Mouse (Mus musculus): Measurements from ENCODE around the gene Cipc. TPM values are rescaled to one million over a fixed set of nuclear protein-coding genes. Genes with fewer than 3 reads are reported as not detected.
A peak's percentile ranks its signal among the peaks of the same experiment; 100 is the strongest.

The Cipc gene
- 4.8 and 6.4 TPM in 2 replicates for polyA plus RNA-seq (2012; ENCODE audit: insufficient read depth, low replicate concordance)

DNA sequence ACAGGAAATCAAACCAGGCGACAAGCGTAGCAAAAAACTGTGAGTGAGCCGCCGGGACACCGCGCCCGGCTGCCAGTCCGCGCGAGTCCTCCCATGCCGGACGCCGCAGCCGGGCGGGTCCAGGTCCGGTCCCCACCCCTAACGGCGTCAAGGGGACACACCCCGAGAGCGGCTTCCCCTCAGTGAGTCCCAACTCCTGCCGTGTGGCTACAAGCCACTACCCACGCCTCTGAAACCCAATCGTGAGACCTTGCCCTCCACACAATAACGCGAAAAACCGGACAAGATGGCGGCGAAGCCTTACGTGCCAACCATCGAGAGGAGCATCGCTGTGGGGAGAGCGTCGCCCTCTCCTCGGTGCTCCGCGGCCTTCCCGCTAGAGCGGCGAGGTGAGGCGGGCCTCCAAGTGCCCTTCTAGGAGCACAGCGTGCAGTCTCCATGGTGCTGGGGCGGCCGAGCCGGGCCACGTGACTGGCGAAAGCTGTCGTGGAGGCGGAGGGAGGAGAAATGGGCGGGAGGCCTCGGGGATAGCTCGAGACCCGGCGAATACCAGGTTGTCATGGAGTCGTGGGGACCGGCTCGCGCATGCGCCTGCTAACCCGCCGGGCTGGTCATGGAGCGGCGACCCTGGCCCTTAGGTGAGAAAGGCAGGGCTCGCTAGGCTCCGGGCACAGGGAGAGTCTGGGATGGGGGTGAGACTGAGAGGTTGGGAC, at the start of gene Cipc:
Gene Cipc, plus strand, starts transcription at position 182 of the 713 bp plus-strand sequence.
- H3K36me3 ChIP-seq (replicated peaks; ENCODE audit: low read length), result peaks cover 14% of the 10 kb centered on the region
- no peaks in the 10 kb centered on the region for H3K27me3 ChIP-seq (replicated peaks)
- no peaks in the 10 kb centered on the region for H3K9me3 ChIP-seq
- peak within 1 kb of the TSS; percentile 98 for H3K4me3 ChIP-seq (replicated peaks)
- peaks cover 71% of the 10 kb centered on the region for H3K4me1 ChIP-seq
- TF ChIP-seq FLI1 (IDR thresholded peaks at IDR 0.05; ENCODE audit: low read length), result no peak
- TF ChIP-seq GATA1 (IDR thresholded peaks at IDR 0.05; ENCODE audit: borderline replicate concordance, low read length), result no peak

DNA sequence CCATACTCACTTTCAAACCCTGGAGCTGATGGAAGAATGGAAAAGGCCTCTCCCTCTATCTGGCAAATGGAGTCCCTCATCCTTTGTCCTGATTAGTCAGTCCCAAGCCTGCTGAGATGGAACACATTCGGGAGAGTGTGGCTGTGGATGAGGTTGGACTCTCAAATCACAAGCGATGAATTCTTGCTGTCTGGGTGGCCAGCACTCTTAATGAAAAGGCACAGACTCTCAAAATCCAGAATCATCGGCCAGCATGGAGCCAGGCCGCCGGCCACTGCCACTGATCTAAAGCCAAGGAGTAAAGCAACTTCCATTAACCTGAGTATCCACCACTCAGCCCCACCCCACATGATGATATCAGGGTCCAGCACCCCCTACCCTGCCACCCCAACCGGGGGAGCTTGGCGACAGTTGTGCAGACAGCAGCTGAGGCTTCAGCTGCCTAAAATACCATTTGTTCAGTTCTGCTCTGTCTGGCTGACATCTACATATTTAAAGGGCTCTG, 49.0 kb upstream of the Cipc start:
- Histone ChIP-seq H3K9me3 (no peaks in the 10 kb centered on the region), H3K36me3 (replicated peaks; ENCODE audit: low read length) (no peaks in the 10 kb centered on the region), H3K4me3 (replicated peaks) (peak overlapping the region; percentile 71), H3K27me3 (replicated peaks) (no peaks in the 10 kb centered on the region), H3K4me1 (peaks cover 62% of the 10 kb centered on the region)
- TF ChIP-seq GATA1 (IDR thresholded peaks at IDR 0.05; ENCODE audit: borderline replicate concordance, low read length) (no peak), FLI1 (IDR thresholded peaks at IDR 0.05; ENCODE audit: low read length) (no peak)

DNA sequence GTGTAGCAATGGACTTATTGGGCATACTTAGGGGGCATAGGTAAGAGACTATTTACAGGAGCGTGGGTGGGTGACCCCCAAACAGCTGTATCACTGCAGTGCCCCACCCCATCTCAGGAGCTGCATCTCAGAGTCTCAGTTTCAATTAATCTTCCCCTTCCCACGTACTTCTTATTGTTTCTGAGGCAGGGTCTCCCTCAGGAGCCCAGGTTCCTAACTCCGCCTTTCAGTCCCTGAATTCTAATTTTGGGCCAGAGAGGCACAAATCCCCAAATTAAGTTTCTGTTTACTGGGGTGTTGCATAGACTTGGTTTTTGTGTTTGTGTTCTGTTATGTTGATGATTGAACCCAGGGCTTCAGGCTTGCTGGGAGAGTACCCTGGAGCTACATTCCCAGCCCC, 48.4 kb upstream of the Cipc start:
- Histone ChIP-seq H3K4me1 (peaks cover 56% of the 10 kb centered on the region), H3K36me3 (replicated peaks; ENCODE audit: low read length) (no peaks in the 10 kb centered on the region), H3K9me3 (no peaks in the 10 kb centered on the region), H3K27me3 (replicated peaks) (no peaks in the 10 kb centered on the region), H3K4me3 (replicated peaks) (no peak overlapping the region)
- TF ChIP-seq FLI1 (IDR thresholded peaks at IDR 0.05; ENCODE audit: low read length) (no peak), GATA1 (IDR thresholded peaks at IDR 0.05; ENCODE audit: borderline replicate concordance, low read length) (no peak)

DNA sequence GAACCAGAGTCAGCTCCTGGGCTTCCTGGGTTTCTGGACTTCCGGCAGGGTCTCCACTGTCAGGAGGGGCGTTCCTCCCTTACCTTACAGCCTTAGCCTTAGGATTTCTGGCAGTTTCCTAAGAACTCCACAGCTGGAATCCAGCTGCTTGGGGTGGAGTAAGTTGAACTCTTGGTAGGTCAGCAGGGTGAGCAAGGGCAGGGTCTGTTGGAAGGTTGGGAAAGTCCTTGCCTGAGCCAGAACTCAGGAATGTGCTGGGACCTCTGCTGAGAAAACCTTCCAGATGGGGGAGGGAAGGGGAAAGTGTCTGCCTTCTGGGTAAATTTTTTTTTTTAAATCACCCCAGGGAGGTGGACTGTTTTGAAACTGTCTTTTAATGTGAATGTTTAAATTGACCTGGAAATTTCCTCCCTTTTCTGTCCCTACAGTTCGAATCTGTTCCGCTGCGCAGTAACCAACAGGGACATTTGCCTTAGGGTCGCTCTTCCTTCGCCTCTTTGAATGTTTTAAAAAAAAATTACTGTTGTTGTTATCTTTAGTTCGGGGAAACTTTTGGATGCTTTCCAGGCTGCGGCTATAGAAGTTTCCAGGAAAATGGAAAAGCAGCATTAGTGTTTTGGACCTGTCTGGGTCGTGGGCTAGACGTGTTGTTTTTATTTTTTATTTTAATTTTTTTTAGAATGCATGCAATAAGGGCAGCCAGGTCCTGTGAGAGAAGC, 47.2 kb upstream of the Cipc start:
- TF ChIP-seq GATA1 (IDR thresholded peaks at IDR 0.05; ENCODE audit: borderline replicate concordance, low read length), result no peak
- TF ChIP-seq FLI1 (IDR thresholded peaks at IDR 0.05; ENCODE audit: low read length), result no peak
- H3K27me3 ChIP-seq (replicated peaks), result no peaks in the 10 kb centered on the region

DNA sequence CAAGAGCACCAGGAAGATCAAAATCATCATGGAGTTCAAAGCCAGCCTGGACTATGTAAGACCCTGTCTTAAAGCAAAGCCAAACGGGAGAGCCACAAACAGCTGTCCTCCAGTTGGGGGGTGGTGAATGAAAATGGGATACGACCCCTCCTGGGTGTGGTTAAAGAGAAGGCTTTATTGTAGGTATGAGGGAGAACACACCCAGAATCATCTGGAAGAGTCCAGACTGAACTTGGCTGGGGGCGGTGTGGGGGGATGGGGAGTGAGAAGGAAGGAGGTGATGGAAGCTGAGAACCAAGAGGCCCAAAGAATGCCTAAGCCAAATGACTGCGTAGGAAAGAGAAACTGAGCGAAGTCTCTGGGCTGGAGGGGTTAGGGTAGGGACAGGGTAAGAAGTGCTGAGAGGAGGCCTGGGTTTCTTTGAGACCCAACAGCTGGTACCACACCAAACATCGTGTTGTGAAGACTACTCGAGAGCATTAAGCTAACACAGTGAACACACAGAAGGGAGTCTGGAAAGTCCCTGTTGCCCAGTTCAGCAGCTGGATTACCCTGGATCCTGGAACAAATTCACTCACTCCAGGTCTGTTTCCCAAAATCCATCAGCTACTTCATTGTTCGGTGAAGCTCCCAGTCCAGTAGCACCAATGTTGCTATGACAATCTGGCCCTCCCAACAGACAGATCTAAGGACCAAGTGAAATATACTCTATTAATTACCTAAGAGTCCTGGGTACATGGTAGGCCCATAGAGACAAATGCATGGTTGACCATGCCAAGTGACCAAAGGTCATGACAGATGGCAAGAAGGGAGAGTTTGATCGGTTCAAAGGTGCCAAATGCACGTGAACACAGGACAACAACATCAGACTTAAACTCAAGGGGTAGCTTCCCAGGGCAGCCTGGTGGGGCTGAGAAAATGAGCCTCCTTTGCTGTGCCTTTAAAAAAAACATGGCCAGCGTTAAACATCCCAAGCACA, 42.7 kb upstream of the Cipc start:
- Histone ChIP-seq H3K9me3 (no peaks in the 10 kb centered on the region), H3K4me1 (peaks cover 52% of the 10 kb centered on the region), H3K36me3 (replicated peaks; ENCODE audit: low read length) (peaks cover 2% of the 10 kb centered on the region), H3K27me3 (replicated peaks) (no peaks in the 10 kb centered on the region), H3K4me3 (replicated peaks) (no peak overlapping the region)
- no peak for TF ChIP-seq FLI1 (IDR thresholded peaks at IDR 0.05; ENCODE audit: low read length)
- TF ChIP-seq GATA1 (IDR thresholded peaks at IDR 0.05; ENCODE audit: borderline replicate concordance, low read length), result no peak

More for the DNA sequence above, 47.2 kb upstream of the Cipc start:
- Histone ChIP-seq H3K4me3 (replicated peaks) (no peak overlapping the region), H3K36me3 (replicated peaks; ENCODE audit: low read length) (peaks cover 2% of the 10 kb centered on the region), H3K9me3 (no peaks in the 10 kb centered on the region), H3K4me1 (peaks cover 56% of the 10 kb centered on the region)

DNA sequence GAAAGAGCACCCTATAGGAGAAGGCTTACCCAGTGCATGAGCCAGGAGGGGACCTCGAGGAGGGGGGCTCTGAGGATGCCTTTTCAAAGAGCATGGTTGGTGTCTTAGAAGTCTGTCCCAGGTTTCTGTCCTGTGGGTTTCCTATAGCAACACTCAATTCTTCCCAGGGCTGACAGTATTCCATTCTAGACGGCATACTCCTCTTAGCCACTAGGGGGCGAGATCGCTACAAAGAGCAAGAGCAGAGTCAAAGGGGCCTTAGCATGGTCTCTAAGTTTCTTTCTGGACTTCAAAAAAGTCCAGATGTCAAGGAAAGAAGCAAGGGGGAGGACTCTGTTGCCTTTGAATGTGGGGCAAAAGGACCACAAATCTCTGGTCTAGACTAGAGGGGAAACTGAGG, 41.6 kb upstream of the Cipc start:
- no peak for TF ChIP-seq GATA1 (IDR thresholded peaks at IDR 0.05; ENCODE audit: borderline replicate concordance, low read length)
- no peak for TF ChIP-seq FLI1 (IDR thresholded peaks at IDR 0.05; ENCODE audit: low read length)
- no peak overlapping the region for H3K4me3 ChIP-seq (replicated peaks)
- no peaks in the 10 kb centered on the region for H3K9me3 ChIP-seq
- no peaks in the 10 kb centered on the region for H3K27me3 ChIP-seq (replicated peaks)
- peaks cover 56% of the 10 kb centered on the region for H3K4me1 ChIP-seq
- peaks cover 2% of the 10 kb centered on the region for H3K36me3 ChIP-seq (replicated peaks; ENCODE audit: low read length)

DNA sequence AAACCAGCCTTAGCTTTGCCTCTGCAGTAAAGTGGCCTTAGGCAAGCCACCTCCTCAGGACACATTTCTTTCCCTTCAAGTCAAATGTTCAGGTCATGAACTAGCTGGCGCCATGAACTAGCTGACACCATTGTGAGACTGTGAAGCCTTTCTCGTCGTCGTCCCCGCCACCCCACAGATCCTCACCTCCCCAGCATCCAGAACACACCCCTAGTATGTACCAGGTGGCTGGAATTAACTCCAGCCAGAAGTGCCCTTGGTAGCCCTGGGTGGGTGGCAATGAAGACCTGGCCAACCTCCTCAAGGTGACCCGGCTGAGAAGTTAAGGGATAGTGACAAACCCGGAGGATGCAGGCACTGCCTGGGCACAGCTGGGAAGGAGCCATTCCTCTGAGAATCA, 41.0 kb upstream of the Cipc start:
- H3K4me3 ChIP-seq (replicated peaks), result peak overlapping the region; percentile 47
- no peak for TF ChIP-seq FLI1 (IDR thresholded peaks at IDR 0.05; ENCODE audit: low read length)
- peaks cover 60% of the 10 kb centered on the region for H3K4me1 ChIP-seq
- H3K9me3 ChIP-seq, result no peaks in the 10 kb centered on the region
- no peaks in the 10 kb centered on the region for H3K27me3 ChIP-seq (replicated peaks)
- H3K36me3 ChIP-seq (replicated peaks; ENCODE audit: low read length), result peaks cover 2% of the 10 kb centered on the region

DNA sequence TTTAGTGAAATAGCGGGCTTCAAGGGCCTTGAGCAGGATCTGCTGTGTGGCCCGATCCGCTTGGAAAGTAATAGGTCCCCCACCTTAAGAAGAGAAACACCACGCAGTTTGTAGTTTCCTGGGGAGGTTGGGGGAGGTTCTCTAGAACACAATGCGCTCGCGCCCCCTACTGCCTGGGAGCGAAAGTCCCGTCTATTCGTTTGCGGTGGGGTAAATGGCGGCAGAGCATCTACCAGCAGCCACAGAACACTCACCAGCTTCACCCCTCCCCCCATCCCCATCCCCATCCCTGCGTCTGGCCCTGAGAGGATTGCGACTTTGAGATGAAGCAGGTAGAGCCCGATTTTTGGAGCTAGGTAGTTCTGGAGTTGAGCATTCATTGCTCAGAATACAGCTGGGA, 40.4 kb upstream of the Cipc start:
- H3K36me3 ChIP-seq (replicated peaks; ENCODE audit: low read length), result peaks cover 2% of the 10 kb centered on the region
- H3K9me3 ChIP-seq, result no peaks in the 10 kb centered on the region
- TF ChIP-seq FLI1 (IDR thresholded peaks at IDR 0.05; ENCODE audit: low read length) (no peak), GATA1 (IDR thresholded peaks at IDR 0.05; ENCODE audit: borderline replicate concordance, low read length) (no peak)
- H3K4me3 ChIP-seq (replicated peaks), result peak overlapping the region; percentile 62
- H3K27me3 ChIP-seq (replicated peaks), result no peaks in the 10 kb centered on the region
- peaks cover 65% of the 10 kb centered on the region for H3K4me1 ChIP-seq

DNA sequence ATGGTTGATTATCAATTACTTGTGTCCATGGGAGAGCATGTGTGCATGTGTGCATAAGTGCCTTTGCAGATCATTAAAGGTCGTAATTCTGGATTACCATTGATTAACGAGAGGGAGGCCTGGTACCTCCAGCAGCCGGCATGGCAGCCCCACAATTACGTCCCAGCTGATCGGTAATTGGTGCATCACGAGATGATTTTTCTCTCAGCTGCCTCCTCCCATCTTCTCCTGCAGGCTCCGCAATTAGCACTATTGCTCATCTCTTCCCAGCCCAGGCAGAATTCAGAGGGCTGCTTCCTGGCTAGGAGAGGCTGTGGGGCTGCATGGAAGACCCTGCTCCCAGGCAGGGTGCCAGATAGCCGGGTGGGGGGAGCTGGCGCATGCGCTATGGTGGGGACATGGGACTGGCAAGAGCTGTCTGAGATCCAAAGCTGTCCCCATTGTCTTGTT, 35.3 kb upstream of the Cipc start:
- Histone ChIP-seq H3K4me1 (peaks cover 93% of the 10 kb centered on the region), H3K27me3 (replicated peaks) (no peaks in the 10 kb centered on the region), H3K4me3 (replicated peaks) (no peak overlapping the region), H3K9me3 (no peaks in the 10 kb centered on the region), H3K36me3 (replicated peaks; ENCODE audit: low read length) (no peaks in the 10 kb centered on the region)
- TF ChIP-seq GATA1 (IDR thresholded peaks at IDR 0.05; ENCODE audit: borderline replicate concordance, low read length), result no peak
- TF ChIP-seq FLI1 (IDR thresholded peaks at IDR 0.05; ENCODE audit: low read length), result no peak

Data from megakaryocyte, embryonic 14.5 days (primary cell).